Mouse (Mus musculus): Measurements from ENCODE around the gene Ttll2. TPM values are rescaled to one million over a fixed set of nuclear protein-coding genes. Genes with fewer than 3 reads are reported as not detected.
"Not testable (repeated sequence)": the region's sequence is repeated elsewhere in the genome, so short reads cannot be mapped to it uniquely, and the experiment has no call there.

Gene Ttll2
- polyA plus RNA-seq, 1 experiment = not detected

- not testable (repeated sequence) for DNase-seq (ENCODE audit: extremely low spot score in 1 of 2, low spot score in 1 of 2)
Observed at GRCm38 (mm10) chr17:7365615-7366014, 13.1 kb upstream of the Ttll2 start.

- DNase-seq (ENCODE audit: extremely low spot score in 1 of 2, low spot score in 1 of 2) = peak in 1 of 2 experiments; percentile 8
Observed at GRCm38 (mm10) chr17:7360749-7361465, 8.4 kb upstream of the Ttll2 start.

DNA sequence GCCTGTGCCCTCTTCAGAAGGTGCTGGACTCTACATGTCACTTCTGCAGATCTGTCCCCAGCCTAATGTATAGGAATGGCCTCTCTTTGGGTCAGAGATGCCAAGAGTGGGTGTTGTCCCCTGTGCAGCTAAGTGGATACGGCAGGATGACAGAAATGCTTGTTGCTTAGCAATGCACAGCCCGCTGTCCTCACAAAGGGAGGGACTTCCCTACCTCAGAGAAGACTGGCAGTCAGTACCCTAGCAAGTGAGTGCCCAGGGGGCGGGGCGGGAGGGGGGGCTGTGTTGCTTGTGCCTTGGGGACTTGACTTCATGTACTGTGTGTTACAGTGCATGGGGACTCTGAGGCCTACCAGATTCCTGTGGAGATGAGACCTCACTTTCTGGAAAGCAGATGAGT, 7.3 kb upstream of the Ttll2 start:
- not testable (repeated sequence) for DNase-seq (ENCODE audit: extremely low spot score in 1 of 2, low spot score in 1 of 2)

DNA sequence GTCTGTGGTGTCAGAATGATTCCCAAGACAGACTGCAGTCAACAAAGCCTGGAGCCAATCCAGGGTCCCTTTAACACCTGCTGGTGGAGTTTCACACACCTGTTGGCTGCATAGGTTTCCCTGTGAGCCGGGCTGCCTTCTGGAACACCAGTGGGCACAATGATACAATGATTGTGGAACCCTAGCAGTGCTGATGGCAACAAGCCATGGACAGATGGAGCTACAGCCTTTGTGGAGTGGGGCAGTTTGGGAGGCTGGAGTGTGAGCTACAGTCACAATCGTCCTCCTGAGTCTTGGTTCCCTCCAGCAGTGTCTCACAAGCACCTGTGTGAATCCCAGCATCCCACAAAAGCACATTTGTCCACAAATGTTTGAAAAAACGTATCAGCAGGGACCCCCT, 3.7 kb downstream of the Ttll2 start:
- DNase-seq (ENCODE audit: extremely low spot score in 1 of 2, low spot score in 1 of 2) = not testable (repeated sequence)

GRCm38 (mm10) chr17:7337381-7337780, 15.1 kb downstream of the Ttll2 start:
- DNase-seq (ENCODE audit: extremely low spot score in 1 of 2, low spot score in 1 of 2) = not testable (repeated sequence)

DNA sequence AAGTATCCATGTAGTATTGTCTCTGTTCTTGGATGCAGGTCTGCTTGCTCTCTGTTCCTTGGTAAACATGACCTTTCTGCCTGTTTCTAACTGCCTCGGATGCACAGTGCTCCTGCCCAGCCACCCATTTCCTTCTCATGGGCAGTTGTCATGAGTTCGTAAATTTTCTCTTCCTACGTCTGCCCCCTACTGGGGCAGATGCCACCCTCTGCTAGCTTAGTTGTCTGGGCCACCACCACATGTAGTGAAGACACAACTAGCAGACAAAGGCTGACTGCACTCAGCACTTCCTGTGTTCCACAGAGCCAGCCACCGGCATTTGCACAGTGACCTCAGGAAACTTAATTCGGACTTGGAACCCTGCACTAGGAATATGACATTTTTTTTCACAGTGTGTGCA, 19.8 kb downstream of the Ttll2 start:
- not testable (repeated sequence) for DNase-seq (ENCODE audit: extremely low spot score in 1 of 2, low spot score in 1 of 2)

DNA sequence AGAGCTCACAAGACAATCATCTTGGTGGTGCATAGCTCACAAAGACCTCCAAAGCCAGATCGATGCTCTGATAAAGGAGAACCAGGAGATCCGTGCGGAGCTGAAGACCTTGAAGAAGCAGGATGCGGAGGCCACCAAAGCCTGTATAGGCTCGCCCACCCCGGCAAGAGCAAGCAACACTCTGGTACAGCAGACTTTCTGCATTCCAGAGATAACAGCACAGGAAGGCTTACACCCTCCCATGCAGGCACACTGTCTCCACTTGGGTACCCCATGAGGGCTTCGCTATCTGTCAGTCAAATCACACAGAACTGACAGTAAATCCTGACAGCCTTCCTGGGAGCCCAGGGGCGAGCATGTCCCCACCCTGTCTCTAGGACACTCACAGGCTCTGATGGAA, 26.1 kb downstream of the Ttll2 start:
- not testable (repeated sequence) for DNase-seq (ENCODE audit: extremely low spot score in 1 of 2, low spot score in 1 of 2)

GRCm38 (mm10) chr17:7324346-7324745, 28.1 kb downstream of the Ttll2 start, which contains the start of gene Tcp10a:
Tcp10a (plus strand) TSS chr17:7324646.
- DNase-seq (ENCODE audit: extremely low spot score in 1 of 2, low spot score in 1 of 2) = not testable (repeated sequence)

DNA sequence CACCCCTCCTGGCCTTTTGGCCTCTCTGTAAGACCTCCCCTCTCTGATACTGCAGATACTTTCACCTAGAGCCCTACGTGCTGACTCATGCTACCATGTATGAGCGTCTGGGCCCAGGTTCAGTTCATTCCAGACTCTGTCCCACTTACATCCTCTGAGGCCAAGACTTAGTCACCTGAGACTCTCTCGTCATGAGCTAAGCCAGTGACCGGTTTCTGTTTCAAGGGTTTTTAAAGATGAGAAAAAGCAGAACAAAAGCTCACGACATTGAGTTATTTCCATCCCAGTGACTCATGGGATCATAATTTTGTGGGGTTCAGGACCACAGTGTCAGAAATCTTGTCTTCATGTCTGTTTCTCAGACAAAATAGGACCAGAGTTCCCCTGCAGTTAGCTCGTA, 32.7 kb downstream of the Ttll2 start:
- not testable (repeated sequence) for DNase-seq (ENCODE audit: extremely low spot score in 1 of 2, low spot score in 1 of 2)

DNA sequence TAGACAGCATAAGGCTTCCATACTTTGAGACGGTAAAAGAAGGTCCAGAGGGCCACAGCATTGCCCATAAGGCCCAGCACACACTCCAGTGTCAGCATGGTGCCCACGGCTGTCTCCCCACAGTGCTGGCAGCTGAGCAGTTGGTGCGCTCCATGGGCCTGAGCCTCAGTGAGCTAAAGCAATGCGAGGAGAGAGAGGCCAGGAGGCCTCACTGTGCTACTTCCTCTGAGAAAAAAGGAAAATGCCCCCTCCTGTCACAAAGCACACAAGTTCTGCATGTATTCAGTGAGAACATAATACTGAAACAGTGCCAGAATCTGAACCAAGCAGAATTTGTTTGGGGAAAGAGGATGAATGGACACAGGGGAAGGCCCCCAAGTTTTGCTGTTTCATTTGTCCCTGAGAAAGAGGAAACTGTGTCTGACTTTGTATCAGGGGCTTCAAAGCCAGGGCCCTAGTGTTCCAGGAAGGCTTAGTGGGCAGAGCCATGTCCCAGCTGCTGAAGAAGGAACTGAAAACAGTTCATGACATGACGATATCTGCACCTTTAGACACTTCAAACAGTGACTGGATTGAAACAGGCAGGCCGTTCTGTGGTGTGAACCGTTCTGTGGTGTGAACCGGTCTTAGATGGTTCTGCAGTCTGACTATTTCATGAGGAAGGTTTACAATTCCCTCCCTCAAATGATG, 36.7 kb downstream of the Ttll2 start:
- not testable (repeated sequence) for DNase-seq (ENCODE audit: extremely low spot score in 1 of 2, low spot score in 1 of 2)

GRCm38 (mm10) chr17:7306278-7307196, 46.0 kb downstream of the Ttll2 start:
- DNase-seq (ENCODE audit: extremely low spot score in 1 of 2, low spot score in 1 of 2) = peak; percentile 67 to 79

Other genes with a start within 250 kb of the Ttll2 start
- 40.8 and 44.1 TPM in 2 replicates for gene Rps6ka2, start 182.6 kb downstream of the Ttll2 start, polyA plus RNA-seq (2012; rRNA removed)
- gene Tcp10a, start 28.1 kb downstream of the Ttll2 start, polyA plus RNA-seq (2012; rRNA removed) = 0.06 and 0.08 TPM in 2 replicates
- not detected in 2 replicates for gene Gm49630, start 19.3 kb upstream of the Ttll2 start, polyA plus RNA-seq (2012; rRNA removed)
- gene Unc93a2, start 32.8 kb upstream of the Ttll2 start, polyA plus RNA-seq (2012; rRNA removed) = 0.06 TPM in 2 replicates

Measured in frontal cortex, adult 2 months (tissue).